ENCODE assay signal across 27 mouse cellular contexts in the genomic region with DNA sequence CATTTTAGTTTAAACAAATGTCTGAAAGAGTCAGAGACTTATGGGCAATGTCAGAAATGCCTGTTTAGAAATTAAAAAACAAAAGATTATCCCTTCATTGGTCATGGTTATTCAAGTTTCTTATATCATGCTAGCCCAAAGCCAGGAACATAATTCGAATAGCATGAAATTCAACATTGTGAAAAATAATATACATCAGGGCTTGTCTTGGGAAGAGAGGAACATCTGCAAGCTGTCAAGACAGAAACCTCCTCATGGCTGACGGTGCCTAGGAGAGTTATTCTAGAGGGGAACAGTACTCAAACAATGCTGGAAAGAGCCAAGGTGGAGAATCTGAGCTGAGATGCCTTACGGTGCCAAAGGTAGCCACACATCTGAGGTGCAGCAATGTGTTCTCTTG.
DNase-seq lines count a peak whose midpoint lies in the region; ATAC-seq and TF ChIP-seq lines count a peak whose summit lies in the region.
"Had no signal": no experiment of that assay in that cellular context is flagged by ENCODE, and none has a peak within 500 bp of the region (broad histone marks: within the 10 kb centered on the region; RNA-seq: fewer than 3 reads in every experiment).

No protein-coding gene starts in this region.

- TF ChIP-seq POLR2A in cerebellum, adult 2 months (IDR thresholded peaks at IDR 0.05; ENCODE audit: borderline replicate concordance, insufficient read depth, low read length), result no peak

- no peaks in the 10 kb centered on the region; the same call in 1 of the 2 replicates for H3K4me1 ChIP-seq in embryonic facial prominence, embryonic 13.5 days
- no peaks in the 10 kb centered on the region for H3K4me1 ChIP-seq in embryonic facial prominence, embryonic 10.5 days
- peaks cover 4% of the 10 kb centered on the region; the same call in 1 of the 2 replicates for H3K4me1 ChIP-seq in stomach, embryonic 14.5 days (ENCODE audit: control insufficient read depth, insufficient read depth, low read length)
- H3K4me1 ChIP-seq in stomach, postnatal 0 days (replicated peaks; ENCODE audit: control insufficient read depth, insufficient read depth), result no peaks in the 10 kb centered on the region
- no peaks in the 10 kb centered on the region for H3K4me1 ChIP-seq in stomach, embryonic 16.5 days (ENCODE audit: control insufficient read depth, insufficient read depth, low read length)
- no peaks in the 10 kb centered on the region for H3K4me1 ChIP-seq in cerebellum, adult 2 months (ENCODE audit: control insufficient read depth, insufficient read depth, low read length)
- H3K4me1 ChIP-seq: embryonic facial prominence, embryonic 12.5 days; forebrain, embryonic 10.5 days; forebrain, embryonic 12.5 days had no signal

- H3K36me3 ChIP-seq in embryonic facial prominence, embryonic 13.5 days, result no peaks in the 10 kb centered on the region
- no peaks in the 10 kb centered on the region for H3K36me3 ChIP-seq in embryonic facial prominence, embryonic 10.5 days (replicated peaks)
- H3K36me3 ChIP-seq in stomach, embryonic 14.5 days (ENCODE audit: control insufficient read depth, insufficient read depth, low read length), result no peaks in the 10 kb centered on the region
- no peaks in the 10 kb centered on the region for H3K36me3 ChIP-seq in stomach, postnatal 0 days (ENCODE audit: control insufficient read depth, insufficient read depth, low read length)
- H3K36me3 ChIP-seq in stomach, embryonic 16.5 days (ENCODE audit: control insufficient read depth, insufficient read depth, low read length), result no peaks in the 10 kb centered on the region
- H3K36me3 ChIP-seq: embryonic facial prominence, embryonic 12.5 days; forebrain, embryonic 10.5 days; forebrain, embryonic 12.5 days; G1E had no signal

- H3K9me3 ChIP-seq in embryonic facial prominence, embryonic 13.5 days, result no peaks in the 10 kb centered on the region
- H3K9me3 ChIP-seq in embryonic facial prominence, embryonic 10.5 days, result no peaks in the 10 kb centered on the region
- no peaks in the 10 kb centered on the region for H3K9me3 ChIP-seq in stomach, embryonic 14.5 days (ENCODE audit: control insufficient read depth, low read depth, low read length)
- no peaks in the 10 kb centered on the region for H3K9me3 ChIP-seq in stomach, postnatal 0 days (ENCODE audit: control insufficient read depth, low read length)
- H3K9me3 ChIP-seq in stomach, embryonic 16.5 days (replicated peaks; ENCODE audit: control insufficient read depth, low read length), result no peaks in the 10 kb centered on the region
- H3K9me3 ChIP-seq: embryonic facial prominence, embryonic 12.5 days; forebrain, embryonic 10.5 days; forebrain, embryonic 12.5 days; G1E had no signal

- H3K4me2 ChIP-seq in embryonic facial prominence, embryonic 13.5 days, result no peak overlapping the region
- no peak overlapping the region for H3K4me2 ChIP-seq in stomach, embryonic 14.5 days (replicated peaks; ENCODE audit: low read depth, low read length)
- no peak overlapping the region for H3K4me2 ChIP-seq in stomach, postnatal 0 days (replicated peaks; ENCODE audit: low read depth)
- no peak overlapping the region for H3K4me2 ChIP-seq in stomach, embryonic 16.5 days (ENCODE audit: low read depth, low read length)
- H3K4me2 ChIP-seq: embryonic facial prominence, embryonic 12.5 days; forebrain, embryonic 12.5 days had no signal

- H3K27me3 ChIP-seq in embryonic facial prominence, embryonic 13.5 days, result no peaks in the 10 kb centered on the region
- no peaks in the 10 kb centered on the region for H3K27me3 ChIP-seq in embryonic facial prominence, embryonic 10.5 days (replicated peaks; ENCODE audit: low read depth, poor library complexity, severe bottlenecking)
- no peaks in the 10 kb centered on the region for H3K27me3 ChIP-seq in stomach, embryonic 14.5 days (ENCODE audit: control insufficient read depth, insufficient read depth, low read length)
- no peaks in the 10 kb centered on the region for H3K27me3 ChIP-seq in stomach, postnatal 0 days (ENCODE audit: control insufficient read depth, insufficient read depth, low read length)
- H3K27me3 ChIP-seq in stomach, embryonic 16.5 days (ENCODE audit: control insufficient read depth, insufficient read depth, low read length), result no peaks in the 10 kb centered on the region
- H3K27me3 ChIP-seq in cerebellum, adult 2 months (ENCODE audit: control insufficient read depth, insufficient read depth, low read length), result no peaks in the 10 kb centered on the region
- H3K27me3 ChIP-seq: CH12.LX; embryonic facial prominence, embryonic 12.5 days; forebrain, embryonic 12.5 days; Patski had no signal

- 63% methylated on average over 3 of the region's 3 CpGs for WGBS in embryonic facial prominence, embryonic 13.5 days
- WGBS in embryonic facial prominence, embryonic 10.5 days, result 88% methylated on average over 3 of the region's 3 CpGs
- 39% methylated on average over 3 of the region's 3 CpGs for WGBS in stomach, embryonic 14.5 days
- WGBS in stomach, postnatal 0 days, result 45% methylated on average over 3 of the region's 3 CpGs
- WGBS in stomach, embryonic 16.5 days, result 46% methylated on average over 3 of the region's 3 CpGs
- 80% methylated on average over 3 of the region's 3 CpGs for WGBS in cerebellum, adult 2 months

- 0 out of 2 replicates have a peak overlapping the region, but pooled peaks have one; percentile 2 for H3K27ac ChIP-seq in embryonic facial prominence, embryonic 13.5 days
- no peak overlapping the region for H3K27ac ChIP-seq in embryonic facial prominence, embryonic 10.5 days (replicated peaks)
- H3K27ac ChIP-seq in stomach, embryonic 14.5 days (ENCODE audit: low read length), result peak overlapping the region; percentile 33; the same call in 1 of the 2 replicates
- H3K27ac ChIP-seq in stomach, postnatal 0 days (replicated peaks), result no peak overlapping the region
- H3K27ac ChIP-seq in stomach, embryonic 16.5 days (ENCODE audit: low read length), result peak overlapping the region; percentile 55; the same call in 1 of the 2 replicates
- H3K27ac ChIP-seq in cerebellum, adult 2 months (ENCODE audit: insufficient read depth, low read length), result no peak overlapping the region
- H3K27ac ChIP-seq: embryonic facial prominence, embryonic 12.5 days; forebrain, embryonic 10.5 days; forebrain, embryonic 12.5 days had no signal

- no peak overlapping the region for H3K4me3 ChIP-seq in embryonic facial prominence, embryonic 13.5 days
- no peak overlapping the region for H3K4me3 ChIP-seq in embryonic facial prominence, embryonic 10.5 days
- H3K4me3 ChIP-seq in stomach, embryonic 14.5 days (ENCODE audit: low read depth, low read length), result no peak overlapping the region
- H3K4me3 ChIP-seq in stomach, postnatal 0 days (ENCODE audit: low read depth, low read length), result no peak overlapping the region
- H3K4me3 ChIP-seq in stomach, embryonic 16.5 days (replicated peaks; ENCODE audit: low read length), result no peak overlapping the region
- H3K4me3 ChIP-seq in cerebellum, adult 2 months (replicated peaks; ENCODE audit: insufficient read depth, low read depth, low read length), result no peak overlapping the region
- H3K4me3 ChIP-seq: embryonic facial prominence, embryonic 12.5 days; erythroblast, embryonic 14.5 days; forebrain, embryonic 10.5 days; forebrain, embryonic 12.5 days had no signal

- no peak for DNase-seq in embryonic facial prominence, embryonic 10.5 days (ENCODE audit: low spot score)
- no peak for DNase-seq in stomach, postnatal 0 days (ENCODE audit: low spot score)
- no peak for DNase-seq in cerebellum, adult 2 months
- DNase-seq: adrenal gland, adult 2 months; adrenal gland, postnatal 14 days; adrenal gland, postnatal 36 days; B cell, adult 2 months; cerebellum, adult 11-12 months; cerebellum, adult 8-10 months; cerebellum, adult 9-11 months; cerebellum, postnatal 14 days; cerebellum, postnatal 36 days; embryo, embryonic 11 days had no signal

- no peak for TF ChIP-seq EP300 in stomach, postnatal 0 days (optimal IDR thresholded peaks at IDR 0.05)

- no peak for ATAC-seq in embryonic facial prominence, embryonic 13.5 days (ENCODE audit: insufficient number of reproducible peaks, insufficient read depth, low FRiP score, low TSS enrichment, low read depth)
- ATAC-seq in stomach, embryonic 14.5 days (ENCODE audit: insufficient number of reproducible peaks, insufficient read depth, low FRiP score, low read depth), result no peak
- ATAC-seq in stomach, postnatal 0 days (ENCODE audit: low FRiP score, low TSS enrichment), result no peak
- no peak for ATAC-seq in stomach, embryonic 16.5 days (ENCODE audit: insufficient read depth, low FRiP score)
- ATAC-seq: activated CD4-positive, CD25-positive, alpha-beta regulatory T cell, adult 4 months; CD4-positive, CD25-positive, alpha-beta regulatory T cell, adult 4 months; forebrain, embryonic 14.5 days; forebrain, embryonic 16.5 days; Patski had no signal

- H3K9ac ChIP-seq in embryonic facial prominence, embryonic 13.5 days, result no peak overlapping the region
- no peak overlapping the region for H3K9ac ChIP-seq in stomach, embryonic 14.5 days (replicated peaks; ENCODE audit: low read depth, low read length)
- H3K9ac ChIP-seq in stomach, postnatal 0 days (ENCODE audit: low read length), result no peak overlapping the region
- no peak overlapping the region for H3K9ac ChIP-seq in stomach, embryonic 16.5 days (ENCODE audit: low read length)
- H3K9ac ChIP-seq: embryonic facial prominence, embryonic 12.5 days; forebrain, embryonic 12.5 days had no signal

- no peak for TF ChIP-seq CTCF in stomach, postnatal 0 days (IDR thresholded peaks at IDR 0.05; ENCODE audit: low read depth)
- TF ChIP-seq CTCF in cerebellum, adult 2 months (IDR thresholded peaks at IDR 0.05; ENCODE audit: borderline replicate concordance, insufficient read depth, low read depth, low read length), result no peak

Comparison
In these comparisons a context has a peak if more than half of its experiments do, and no peak if none do; other contexts are left out.
1. H3K27ac ChIP-seq: peak in embryonic facial prominence, embryonic 13.5 days (single experiment), stomach, embryonic 14.5 days (single experiment) and stomach, embryonic 16.5 days (single experiment); none in embryonic facial prominence, embryonic 10.5 days (single experiment), stomach, postnatal 0 days (single experiment) and cerebellum, adult 2 months (single experiment).